Mouse (Mus musculus): ENCODE data around the gene Syt12. TPM values are rescaled to one million over a fixed set of nuclear protein-coding genes. Genes with fewer than 3 reads are reported as not detected.

The Syt12 gene
- total RNA-seq, 1 experiment from 2014 or later: not detected

GRCm38 (mm10) chr19:4494707-4495106 lies 17.5 kb upstream of the Syt12 start:
- no peak for ATAC-seq (replicated peaks in 1 of 2; ENCODE audit: insufficient read depth in 1 of 2, low FRiP score in 2 of 2, low TSS enrichment in 1 of 2, low read depth in 1 of 2, poor library complexity in 2 of 2, severe bottlenecking in 2 of 2)

GRCm38 (mm10) chr19:4492526-4493296 lies 15.5 kb upstream of the Syt12 start:
- no peak for ATAC-seq (replicated peaks in 1 of 2; ENCODE audit: insufficient read depth in 1 of 2, low FRiP score in 2 of 2, low TSS enrichment in 1 of 2, low read depth in 1 of 2, poor library complexity in 2 of 2, severe bottlenecking in 2 of 2)

GRCm38 (mm10) chr19:4491080-4491695 lies 13.9 kb upstream of the Syt12 start:
- ATAC-seq (replicated peaks in 1 of 2; ENCODE audit: insufficient read depth in 1 of 2, low FRiP score in 2 of 2, low TSS enrichment in 1 of 2, low read depth in 1 of 2, poor library complexity in 2 of 2, severe bottlenecking in 2 of 2): no peak

DNA sequence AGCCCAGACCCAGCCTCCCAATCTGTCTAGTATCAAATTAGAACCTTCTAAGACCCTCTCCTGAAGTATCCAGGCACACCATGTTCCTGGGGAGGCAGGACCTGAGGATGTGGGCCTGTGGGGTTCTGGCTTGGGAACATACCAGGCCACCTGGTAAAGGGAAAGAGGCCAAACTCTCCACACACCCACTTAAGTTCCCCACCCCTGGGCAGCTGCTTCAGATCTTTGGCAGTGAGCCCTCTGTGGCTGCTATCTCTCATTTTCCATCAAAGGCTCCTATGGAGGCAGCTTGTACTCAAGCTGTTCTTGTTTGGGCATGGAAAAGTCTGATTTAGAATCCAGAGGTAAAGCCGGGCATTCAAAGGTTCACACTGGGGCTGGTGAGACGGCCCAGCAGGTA lies 10.6 kb upstream of the Syt12 start:
- no peak for ATAC-seq (replicated peaks in 1 of 2; ENCODE audit: insufficient read depth in 1 of 2, low FRiP score in 2 of 2, low TSS enrichment in 1 of 2, low read depth in 1 of 2, poor library complexity in 2 of 2, severe bottlenecking in 2 of 2)

DNA sequence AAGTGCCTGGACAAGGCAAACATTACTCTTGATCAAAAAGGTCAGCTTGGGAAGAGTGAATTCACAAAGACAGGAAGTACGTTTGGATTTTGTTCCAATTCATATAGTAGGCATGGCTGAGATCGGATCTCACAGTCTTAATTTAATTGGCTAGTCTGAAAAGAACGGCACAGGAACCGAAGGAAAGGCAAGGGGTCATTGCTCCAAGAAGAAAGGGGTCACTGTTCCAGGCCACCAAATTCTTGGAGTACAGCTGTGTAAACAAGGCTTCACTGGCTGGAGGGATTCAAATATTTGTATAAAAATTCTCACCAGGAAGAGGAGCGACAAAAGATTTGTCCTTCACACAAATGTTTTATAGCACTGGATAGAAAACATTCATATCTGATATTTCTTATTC lies 7.8 kb upstream of the Syt12 start:
- no peak for ATAC-seq (replicated peaks in 1 of 2; ENCODE audit: insufficient read depth in 1 of 2, low FRiP score in 2 of 2, low TSS enrichment in 1 of 2, low read depth in 1 of 2, poor library complexity in 2 of 2, severe bottlenecking in 2 of 2)

DNA sequence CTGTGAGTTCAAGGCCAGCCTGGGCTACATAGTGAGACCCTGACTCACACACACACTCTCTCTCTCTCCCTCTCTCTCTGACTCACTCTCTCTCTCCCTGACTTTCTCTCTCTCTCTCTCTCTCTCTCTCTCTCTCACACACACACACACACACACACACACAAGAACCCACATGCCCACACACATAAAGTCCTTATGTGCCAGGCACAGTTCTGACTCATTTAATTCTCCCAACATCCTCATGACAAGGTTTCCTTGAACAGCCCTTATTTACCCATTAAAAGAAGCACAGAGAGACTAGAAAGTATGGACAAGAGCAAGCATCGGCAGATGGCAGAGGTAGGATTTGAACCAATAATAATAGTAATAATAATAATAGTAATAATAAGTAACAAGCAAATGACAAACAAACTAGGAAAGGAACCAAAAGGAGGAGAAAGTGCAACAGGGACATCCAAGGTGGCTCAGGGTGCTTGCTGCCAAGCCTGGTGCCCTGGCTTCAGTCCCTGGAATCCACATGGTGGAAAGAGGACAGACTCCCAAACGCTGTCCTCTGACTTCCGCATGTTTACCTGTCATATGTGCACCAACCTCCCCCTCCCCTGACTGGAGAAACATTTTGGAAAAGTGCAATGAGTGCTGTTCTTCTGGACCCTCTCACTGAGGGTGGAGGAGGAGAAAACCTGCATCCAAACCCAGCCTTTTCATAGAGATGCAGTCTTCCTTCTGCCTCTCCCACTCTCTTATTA lies 5.0 kb upstream of the Syt12 start:
- no peak for ATAC-seq (replicated peaks in 1 of 2; ENCODE audit: insufficient read depth in 1 of 2, low FRiP score in 2 of 2, low TSS enrichment in 1 of 2, low read depth in 1 of 2, poor library complexity in 2 of 2, severe bottlenecking in 2 of 2)

DNA sequence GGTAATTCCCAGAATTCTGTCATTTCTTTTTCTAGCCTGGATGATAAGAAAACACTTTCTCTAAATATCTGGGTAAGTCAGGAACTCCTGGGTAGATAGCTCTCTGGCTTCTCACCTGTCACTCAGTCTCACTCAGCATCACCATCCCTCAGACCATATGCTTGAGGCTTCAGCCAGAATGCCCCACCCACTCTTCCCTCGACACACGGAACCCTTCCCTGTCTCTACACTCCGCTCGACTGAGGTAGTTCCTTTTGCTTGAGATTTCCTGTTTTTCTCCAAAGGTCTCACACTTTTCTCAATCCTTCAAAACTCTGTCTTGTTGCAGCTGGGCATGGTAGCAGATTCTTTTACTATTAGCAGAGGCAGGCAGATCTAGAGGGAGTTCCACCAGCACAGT lies 4.1 kb upstream of the Syt12 start:
- ATAC-seq (replicated peaks in 1 of 2; ENCODE audit: insufficient read depth in 1 of 2, low FRiP score in 2 of 2, low TSS enrichment in 1 of 2, low read depth in 1 of 2, poor library complexity in 2 of 2, severe bottlenecking in 2 of 2): no peak

GRCm38 (mm10) chr19:4480041-4480440 lies 2.8 kb upstream of the Syt12 start:
- ATAC-seq (replicated peaks in 1 of 2; ENCODE audit: insufficient read depth in 1 of 2, low FRiP score in 2 of 2, low TSS enrichment in 1 of 2, low read depth in 1 of 2, poor library complexity in 2 of 2, severe bottlenecking in 2 of 2): no peak

GRCm38 (mm10) chr19:4478190-4478516 lies 906 bp upstream of the Syt12 start:
- no peak for ATAC-seq (replicated peaks in 1 of 2; ENCODE audit: insufficient read depth in 1 of 2, low FRiP score in 2 of 2, low TSS enrichment in 1 of 2, low read depth in 1 of 2, poor library complexity in 2 of 2, severe bottlenecking in 2 of 2)

- ATAC-seq (replicated peaks in 1 of 2; ENCODE audit: insufficient read depth in 1 of 2, low FRiP score in 2 of 2, low TSS enrichment in 1 of 2, low read depth in 1 of 2, poor library complexity in 2 of 2, severe bottlenecking in 2 of 2): peak in 1 of 2 experiments; percentile 31; a peak in 1 of 4 replicates
Measured at GRCm38 (mm10) chr19:4476601-4477257, 518 bp downstream of the Syt12 start.

DNA sequence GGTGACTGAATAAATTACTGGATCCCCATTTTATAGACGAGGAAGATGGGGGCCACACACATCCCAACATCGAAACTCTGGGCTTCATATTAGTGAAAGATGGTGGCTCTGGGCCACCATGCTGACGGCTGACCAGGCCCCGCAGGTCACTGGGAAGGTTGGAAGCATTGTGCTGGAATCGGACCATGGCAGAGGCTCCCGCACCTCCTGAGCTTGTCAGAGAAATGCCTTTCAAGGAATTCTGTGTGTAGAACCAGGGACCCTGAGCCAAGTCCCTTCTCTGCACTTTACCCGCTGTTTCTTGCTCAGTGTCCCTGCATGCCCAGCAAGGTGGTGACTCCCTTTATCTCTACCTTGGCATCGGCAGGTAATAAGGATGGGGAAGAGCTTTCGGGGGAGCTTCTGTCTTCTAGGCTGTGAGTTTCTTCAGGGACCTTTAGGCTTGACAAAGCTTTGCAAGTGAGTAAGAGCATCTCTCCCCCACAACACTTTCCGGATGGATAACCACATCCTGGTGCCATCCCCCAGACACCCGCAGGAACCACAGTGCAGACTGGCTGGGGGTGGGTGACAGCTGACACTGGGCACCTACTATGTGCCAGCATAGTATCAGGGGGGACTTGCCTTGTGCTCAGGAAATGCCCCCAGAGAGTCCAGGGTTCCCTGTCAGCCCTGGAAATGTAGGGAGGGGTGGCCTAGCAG lies 1.9 kb downstream of the Syt12 start:
- no peak for ATAC-seq (replicated peaks in 1 of 2; ENCODE audit: insufficient read depth in 1 of 2, low FRiP score in 2 of 2, low TSS enrichment in 1 of 2, low read depth in 1 of 2, poor library complexity in 2 of 2, severe bottlenecking in 2 of 2)

- no peak for ATAC-seq (replicated peaks in 1 of 2; ENCODE audit: insufficient read depth in 1 of 2, low FRiP score in 2 of 2, low TSS enrichment in 1 of 2, low read depth in 1 of 2, poor library complexity in 2 of 2, severe bottlenecking in 2 of 2)
Measured at GRCm38 (mm10) chr19:4474739-4475138, 2.5 kb downstream of the Syt12 start.

DNA sequence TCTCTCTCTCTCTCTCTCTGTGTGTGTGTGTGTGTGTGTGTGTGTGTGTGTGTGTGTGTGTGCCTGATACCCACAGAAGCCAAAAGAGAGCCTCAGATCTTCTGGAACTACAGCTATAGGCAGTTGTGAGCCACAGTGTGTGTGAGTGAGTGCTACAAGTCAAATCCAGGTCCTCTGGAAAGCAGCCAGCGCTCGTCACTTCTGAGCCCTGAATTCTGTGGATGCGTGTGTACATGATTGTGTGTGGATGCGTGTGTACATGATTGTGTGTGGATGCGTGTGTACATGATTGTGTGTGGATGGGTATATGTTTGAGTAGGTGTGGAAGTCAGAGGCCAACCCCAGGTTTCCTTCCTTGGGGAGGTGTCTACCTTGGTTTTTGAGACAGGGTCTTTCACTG lies 3.7 kb downstream of the Syt12 start:
- ATAC-seq (replicated peaks in 1 of 2; ENCODE audit: insufficient read depth in 1 of 2, low FRiP score in 2 of 2, low TSS enrichment in 1 of 2, low read depth in 1 of 2, poor library complexity in 2 of 2, severe bottlenecking in 2 of 2): no peak

DNA sequence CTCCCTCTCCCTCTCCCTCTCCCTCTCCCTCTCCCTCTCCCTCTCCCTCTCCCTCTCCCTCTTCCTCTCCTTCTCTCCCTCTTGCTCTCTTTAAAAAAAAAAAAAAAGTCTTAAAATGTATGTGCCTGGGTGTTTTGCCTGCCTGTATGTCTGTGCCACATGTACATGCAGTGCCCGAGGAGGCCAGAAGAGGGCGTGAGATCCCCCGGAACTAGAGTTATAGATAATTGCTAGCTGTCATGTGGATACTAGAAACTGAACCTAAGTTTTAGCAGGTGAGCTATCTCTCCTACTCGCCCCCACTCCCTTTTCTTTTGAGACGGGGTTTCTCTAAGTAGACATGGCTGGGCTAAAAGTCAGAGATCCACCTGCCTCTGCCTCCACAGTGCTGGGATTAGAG lies 8.9 kb downstream of the Syt12 start:
- ATAC-seq (replicated peaks in 1 of 2; ENCODE audit: insufficient read depth in 1 of 2, low FRiP score in 2 of 2, low TSS enrichment in 1 of 2, low read depth in 1 of 2, poor library complexity in 2 of 2, severe bottlenecking in 2 of 2): no peak

DNA sequence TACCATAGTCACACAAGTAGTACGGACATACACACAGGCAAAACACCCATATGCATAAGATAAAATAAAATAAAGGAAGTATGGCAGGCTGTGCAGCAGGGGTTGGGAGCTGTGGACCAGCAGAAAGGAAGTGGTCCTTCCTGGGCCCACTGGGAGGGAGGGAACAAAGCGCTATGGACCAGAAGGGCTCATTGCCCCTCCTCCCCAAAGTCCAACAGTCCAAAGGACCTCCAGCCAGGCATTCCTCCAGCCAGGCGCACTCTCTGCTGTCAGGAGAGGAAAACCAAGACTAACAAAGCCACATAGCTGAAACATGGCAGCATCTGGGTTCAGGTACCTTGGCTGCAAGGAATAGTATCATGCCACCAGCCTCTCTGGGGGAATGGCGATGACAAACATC lies 12.6 kb downstream of the Syt12 start:
- ATAC-seq (replicated peaks in 1 of 2; ENCODE audit: insufficient read depth in 1 of 2, low FRiP score in 2 of 2, low TSS enrichment in 1 of 2, low read depth in 1 of 2, poor library complexity in 2 of 2, severe bottlenecking in 2 of 2): no peak

GRCm38 (mm10) chr19:4461981-4462380 lies 15.3 kb downstream of the Syt12 start:
- no peak for ATAC-seq (replicated peaks in 1 of 2; ENCODE audit: insufficient read depth in 1 of 2, low FRiP score in 2 of 2, low TSS enrichment in 1 of 2, low read depth in 1 of 2, poor library complexity in 2 of 2, severe bottlenecking in 2 of 2)

DNA sequence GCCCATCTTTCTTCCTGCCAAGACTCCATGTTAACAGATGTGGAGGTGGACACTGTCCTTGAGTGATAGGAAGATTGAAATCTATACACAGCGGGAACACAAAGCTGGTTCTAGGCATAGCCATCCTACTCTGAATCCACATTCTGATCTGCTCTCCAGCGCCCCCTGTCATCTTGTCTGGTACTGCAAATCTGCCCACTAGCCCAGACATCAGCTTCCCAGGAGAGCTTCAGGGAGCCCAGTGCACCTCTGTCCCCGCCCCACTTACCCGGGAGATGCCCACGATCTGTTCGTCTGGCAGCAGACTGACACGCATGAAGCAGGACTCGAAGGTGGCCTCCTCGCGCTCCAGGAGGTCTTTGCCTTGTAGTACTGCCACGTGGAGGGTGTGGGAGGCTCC lies 21.0 kb downstream of the Syt12 start:
- peak in 1 of 2 experiments; percentile 58; a peak in 2 of 4 replicates for ATAC-seq (replicated peaks in 1 of 2; ENCODE audit: insufficient read depth in 1 of 2, low FRiP score in 2 of 2, low TSS enrichment in 1 of 2, low read depth in 1 of 2, poor library complexity in 2 of 2, severe bottlenecking in 2 of 2)

Measured in hematopoietic stem cell, adult 5-6 weeks (primary cell).